Mouse (Mus musculus): Measurements from ENCODE around the gene Ift46. TPM values are rescaled to one million over a fixed set of nuclear protein-coding genes. Genes with fewer than 3 reads are reported as not detected.
A peak's percentile ranks its signal among the peaks of the same experiment; 100 is the strongest.

The Ift46 gene
- polyA plus RNA-seq, 1 experiment from 2014 or later = 24.5 TPM

DNA sequence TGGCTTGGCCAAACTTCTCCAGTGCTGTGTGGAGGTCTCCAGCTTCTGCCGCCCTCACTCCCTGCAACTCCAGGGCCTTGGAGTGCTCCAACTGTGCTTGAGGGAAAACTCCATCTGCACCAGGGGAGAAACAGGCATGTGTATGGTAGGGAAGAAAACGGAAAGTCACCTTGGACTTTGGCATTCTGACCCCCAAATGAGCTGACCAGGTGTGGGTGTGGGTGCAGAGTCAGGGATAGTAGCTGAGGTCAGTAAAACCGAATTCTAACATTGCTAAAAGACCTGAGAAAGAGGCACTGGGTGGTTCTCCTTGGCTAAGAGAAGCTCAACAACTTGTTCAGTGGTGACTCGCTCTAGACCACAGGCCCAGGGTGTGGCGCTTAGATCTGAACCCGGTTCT is 34.0 kb downstream of the Ift46 start:
- H3K27me3 ChIP-seq (ENCODE audit: insufficient read depth, low read length) = peaks cover 10% of the 10 kb centered on the region
- peak overlapping the region; percentile 45 for H3K4me3 ChIP-seq (ENCODE audit: low read depth, low read length)

DNA sequence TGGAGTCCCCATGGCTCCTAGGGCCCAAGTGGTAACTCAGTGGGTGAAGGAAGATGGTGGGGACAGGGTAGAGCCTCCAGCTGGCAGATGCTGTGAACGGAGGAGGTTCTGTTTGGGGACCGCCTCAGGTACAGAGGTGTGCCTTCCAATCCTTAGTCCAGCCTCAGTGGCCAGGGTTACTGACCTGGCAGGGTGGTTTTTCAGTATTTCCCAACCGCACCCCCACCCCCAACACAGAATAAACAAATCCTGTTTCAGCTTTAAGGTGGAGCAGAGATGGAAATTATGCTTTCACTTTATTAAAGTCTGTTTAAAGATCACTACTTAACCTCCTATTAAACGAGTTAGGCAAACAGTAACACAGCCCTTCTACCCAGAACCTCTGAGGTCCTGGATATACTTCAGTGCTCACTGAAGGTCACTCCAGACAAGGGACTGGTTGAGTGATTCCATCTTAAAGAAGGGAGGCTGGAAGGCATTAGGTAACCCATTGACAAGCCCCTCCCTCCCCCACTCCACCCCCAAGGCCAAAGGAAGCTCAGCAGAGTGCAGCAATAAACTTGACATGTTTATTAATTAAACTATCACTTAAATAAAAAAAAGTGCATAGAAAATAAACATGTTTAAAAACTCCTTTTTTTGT is 35.2 kb downstream of the Ift46 start, which contains the start of gene Ttc36:
Gene Ttc36 (minus strand): TSS at position 265 of the 643 bp plus-strand sequence.
- H3K9ac ChIP-seq (replicated peaks) = peak within 1 kb of the TSS; percentile 60
- peaks cover 10% of the 10 kb centered on the region for H3K27me3 ChIP-seq (ENCODE audit: insufficient read depth, low read length)
- peak within 1 kb of the TSS; percentile 45 for H3K4me3 ChIP-seq (ENCODE audit: low read depth, low read length)
- 47% methylated on average over 4 of the region's 4 CpGs for WGBS (ENCODE audit: insufficient replicate concordance)
- no peak for TF ChIP-seq CTCF (IDR thresholded peaks at IDR 0.05; ENCODE audit: low read depth)
- peak; percentile 54; the same call in 1 of the 2 replicates for TF ChIP-seq EP300 (IDR thresholded peaks at IDR 0.05; ENCODE audit: low read depth)
- H3K27ac ChIP-seq (ENCODE audit: low read depth) = peak within 1 kb of the TSS; percentile 88
- H3K4me1 ChIP-seq (ENCODE audit: insufficient read depth) = peaks cover 19% of the 10 kb centered on the region
- peak; percentile 77 for DNase-seq
- H3K9me3 ChIP-seq (ENCODE audit: low read length) = no peaks in the 10 kb centered on the region
- peaks cover 30% of the 10 kb centered on the region for H3K36me3 ChIP-seq (replicated peaks; ENCODE audit: insufficient read depth, low read length)
- peak within 1 kb of the TSS; percentile 88 for H3K4me2 ChIP-seq (ENCODE audit: low read depth, low read length)
- peak; percentile 72 for ATAC-seq

More for the DNA sequence above, 34.0 kb downstream of the Ift46 start:
- peaks cover 18% of the 10 kb centered on the region for H3K36me3 ChIP-seq (replicated peaks; ENCODE audit: insufficient read depth, low read length)
- H3K27ac ChIP-seq (ENCODE audit: low read depth) = peak overlapping the region; percentile 88
- no peak for DNase-seq
- H3K4me2 ChIP-seq (ENCODE audit: low read depth, low read length) = peak overlapping the region; percentile 88
- TF ChIP-seq EP300 (IDR thresholded peaks at IDR 0.05; ENCODE audit: low read depth) = no peak
- TF ChIP-seq CTCF (IDR thresholded peaks at IDR 0.05; ENCODE audit: low read depth) = no peak
- H3K4me1 ChIP-seq (ENCODE audit: insufficient read depth) = peaks cover 19% of the 10 kb centered on the region
- ATAC-seq = no peak
- H3K9ac ChIP-seq (replicated peaks) = peak overlapping the region; percentile 60
- no peaks in the 10 kb centered on the region for H3K9me3 ChIP-seq (ENCODE audit: low read length)
- WGBS (ENCODE audit: insufficient replicate concordance) = 50% methylated on average over 6 of the region's 6 CpGs

- Histone ChIP-seq H3K4me2 (ENCODE audit: low read depth, low read length) (no peak overlapping the region), H3K4me1 (ENCODE audit: insufficient read depth) (peaks cover 8% of the 10 kb centered on the region), H3K27ac (ENCODE audit: low read depth) (no peak overlapping the region), H3K36me3 (replicated peaks; ENCODE audit: insufficient read depth, low read length) (peaks cover 45% of the 10 kb centered on the region), H3K9me3 (ENCODE audit: low read length) (no peaks in the 10 kb centered on the region), H3K4me3 (ENCODE audit: low read depth, low read length) (no peak overlapping the region), H3K27me3 (ENCODE audit: insufficient read depth, low read length) (peaks cover 3% of the 10 kb centered on the region; the same call in 1 of the 2 replicates), H3K9ac (replicated peaks) (no peak overlapping the region)
- DNase-seq (no peak), ATAC-seq (no peak)
- no peak for TF ChIP-seq EP300 (IDR thresholded peaks at IDR 0.05; ENCODE audit: low read depth)
- TF ChIP-seq CTCF (IDR thresholded peaks at IDR 0.05; ENCODE audit: low read depth) = no peak
- WGBS (ENCODE audit: insufficient replicate concordance) = 88% methylated on average over 10 of the region's 10 CpGs
These were observed 37.0 kb downstream of the Ift46 start for GRCm38 (mm10) chr9:44804678-44805077.

- Histone ChIP-seq H3K27me3 (ENCODE audit: insufficient read depth, low read length) (no peaks in the 10 kb centered on the region), H3K36me3 (replicated peaks; ENCODE audit: insufficient read depth, low read length) (peaks cover 54% of the 10 kb centered on the region), H3K4me1 (ENCODE audit: insufficient read depth) (0 out of 2 replicates have a peak, but pooled peaks cover 3% of the 10 kb centered on the region), H3K27ac (ENCODE audit: low read depth) (no peak overlapping the region), H3K9ac (replicated peaks) (no peak overlapping the region), H3K9me3 (ENCODE audit: low read length) (no peaks in the 10 kb centered on the region), H3K4me3 (ENCODE audit: low read depth, low read length) (no peak overlapping the region), H3K4me2 (ENCODE audit: low read depth, low read length) (no peak overlapping the region)
- no peak for TF ChIP-seq CTCF (IDR thresholded peaks at IDR 0.05; ENCODE audit: low read depth)
- no peak for TF ChIP-seq EP300 (IDR thresholded peaks at IDR 0.05; ENCODE audit: low read depth)
- ATAC-seq (no peak), DNase-seq (no peak)
- 88% methylated on average over 5 of the region's 5 CpGs for WGBS (ENCODE audit: insufficient replicate concordance)
These were observed 37.8 kb downstream of the Ift46 start for GRCm38 (mm10) chr9:44805536-44805935.

- H3K9ac ChIP-seq (replicated peaks) = no peak overlapping the region
- no peaks in the 10 kb centered on the region for H3K4me1 ChIP-seq (ENCODE audit: insufficient read depth)
- no peak overlapping the region for H3K4me3 ChIP-seq (ENCODE audit: low read depth, low read length)
- no peak overlapping the region for H3K27ac ChIP-seq (ENCODE audit: low read depth)
- peaks cover 66% of the 10 kb centered on the region for H3K36me3 ChIP-seq (replicated peaks; ENCODE audit: insufficient read depth, low read length)
- H3K4me2 ChIP-seq (ENCODE audit: low read depth, low read length) = no peak overlapping the region
- no peaks in the 10 kb centered on the region for H3K9me3 ChIP-seq (ENCODE audit: low read length)
- WGBS (ENCODE audit: insufficient replicate concordance) = 73% methylated on average over 5 of the region's 5 CpGs
- H3K27me3 ChIP-seq (ENCODE audit: insufficient read depth, low read length) = no peaks in the 10 kb centered on the region
- ATAC-seq (no peak), DNase-seq (no peak)
- TF ChIP-seq EP300 (IDR thresholded peaks at IDR 0.05; ENCODE audit: low read depth) = no peak
- no peak for TF ChIP-seq CTCF (IDR thresholded peaks at IDR 0.05; ENCODE audit: low read depth)
These were observed 39.4 kb downstream of the Ift46 start for GRCm38 (mm10) chr9:44807141-44807540.

DNA sequence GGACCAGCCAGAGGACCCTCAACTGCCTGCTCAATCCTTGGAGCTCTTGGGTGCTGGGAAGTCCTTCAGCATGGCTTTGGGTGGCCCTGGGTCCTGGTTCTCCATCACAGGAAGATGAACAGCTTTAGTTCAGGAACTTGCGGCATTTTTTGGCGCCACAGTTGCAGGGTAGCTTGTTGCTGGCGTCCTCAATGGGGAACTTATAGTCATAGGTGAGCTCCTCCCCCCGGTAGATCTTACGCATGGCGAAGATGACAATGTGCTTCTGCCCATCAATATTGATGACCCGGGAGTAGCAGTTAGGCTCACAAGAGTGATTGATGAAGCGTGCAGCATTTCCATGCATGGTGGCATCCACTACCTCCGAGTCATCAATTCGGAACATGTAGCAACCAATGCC is 40.1 kb downstream of the Ift46 start:
- Histone ChIP-seq H3K9ac (replicated peaks) (no peak overlapping the region), H3K4me2 (ENCODE audit: low read depth, low read length) (no peak overlapping the region), H3K4me3 (ENCODE audit: low read depth, low read length) (no peak overlapping the region), H3K36me3 (replicated peaks; ENCODE audit: insufficient read depth, low read length) (peaks cover 70% of the 10 kb centered on the region), H3K27ac (ENCODE audit: low read depth) (no peak overlapping the region), H3K9me3 (ENCODE audit: low read length) (no peaks in the 10 kb centered on the region), H3K4me1 (ENCODE audit: insufficient read depth) (no peaks in the 10 kb centered on the region), H3K27me3 (ENCODE audit: insufficient read depth, low read length) (no peaks in the 10 kb centered on the region)
- WGBS (ENCODE audit: insufficient replicate concordance) = 92% methylated on average over 10 of the region's 10 CpGs
- ATAC-seq = no peak
- TF ChIP-seq CTCF (IDR thresholded peaks at IDR 0.05; ENCODE audit: low read depth) (no peak), EP300 (IDR thresholded peaks at IDR 0.05; ENCODE audit: low read depth) (no peak)
- no peak for DNase-seq

All from liver, postnatal 0 days (tissue).